Mouse (Mus musculus) embryonic facial prominence, embryonic 15.5 days (tissue): ENCODE results near the gene Catsperz. TPM values are rescaled to one million over a fixed set of nuclear protein-coding genes. Genes with fewer than 3 reads are reported as not detected.
"Not testable (repeated sequence)": the region's sequence is repeated elsewhere in the genome, so short reads cannot be mapped to it uniquely, and the experiment has no call there.

ENCODE experiments used
- ATAC-seq: fragments of 200-750 bp; cut with Nextera tagmentation; 2 replicates; pipeline ENCODE4 v1.8.0; 2017; ENCODE audit warnings: low read depth, moderate TSS enrichment; ENCODE audit not compliant: insufficient number of reproducible peaks, low FRiP score, low TSS enrichment
- H3K27ac ChIP-seq: fragments of 300-500 bp; sonication (generic); replicated peaks from 2 replicates; pipeline ENCODE4 v1.5.1; 2015; ENCODE audit warnings: mild to moderate bottlenecking, inconsistent platforms
- H3K27me3 ChIP-seq: fragments of 300-500 bp; sonication (generic); 2 replicates; pipeline ENCODE4 v1.6.1; 2015; ENCODE audit warnings: inconsistent platforms
- H3K36me3 ChIP-seq: fragments of 300-500 bp; sonication (generic); 2 replicates; pipeline ENCODE4 v1.6.1; 2015; ENCODE audit warnings: mild to moderate bottlenecking, inconsistent platforms
- H3K4me1 ChIP-seq: fragments of 300-500 bp; sonication (generic); 2 replicates; pipeline ENCODE4 v1.6.1; 2015; ENCODE audit warnings: inconsistent platforms
- H3K4me2 ChIP-seq: fragments of 300-500 bp; sonication (generic); replicated peaks from 2 replicates; pipeline ENCODE4 v1.6.1; 2015; ENCODE audit warnings: mild to moderate bottlenecking, inconsistent platforms
- H3K4me3 ChIP-seq: fragments of 300-500 bp; sonication (generic); replicated peaks from 2 replicates; pipeline ENCODE4 v1.5.1; 2015; ENCODE audit warnings: mild to moderate bottlenecking, inconsistent platforms
- H3K9ac ChIP-seq: fragments of 300-500 bp; sonication (generic); 2 replicates; pipeline ENCODE4 v1.6.1; 2015; ENCODE audit warnings: inconsistent platforms
- H3K9me3 ChIP-seq: fragments of 300-500 bp; sonication (generic); replicated peaks from 2 replicates; pipeline ENCODE4 v1.6.1; 2016; ENCODE audit warnings: inconsistent platforms
- WGBS: fragments of 180-500 bp; shearing (Covaris S2); methylation state at CpG from one replicate; pipeline ENCODE4 v1.1.7; 2015; 5-methylcytosine and 5-hydroxymethylcytosine counted together
- polyA plus RNA-seq: library from polyadenylated mRNA; unstranded; fragments of >200 nt; fragmentation: Nextera tagmentation; extraction: Ambion mirVana; gene quantifications from 2 replicates; pipeline ENCODE4 v1.2.1, GENCODE M21; 2015

Gene Catsperz
- polyA plus RNA-seq, 1 experiment from 2014 or later: 5.1 TPM

DNA sequence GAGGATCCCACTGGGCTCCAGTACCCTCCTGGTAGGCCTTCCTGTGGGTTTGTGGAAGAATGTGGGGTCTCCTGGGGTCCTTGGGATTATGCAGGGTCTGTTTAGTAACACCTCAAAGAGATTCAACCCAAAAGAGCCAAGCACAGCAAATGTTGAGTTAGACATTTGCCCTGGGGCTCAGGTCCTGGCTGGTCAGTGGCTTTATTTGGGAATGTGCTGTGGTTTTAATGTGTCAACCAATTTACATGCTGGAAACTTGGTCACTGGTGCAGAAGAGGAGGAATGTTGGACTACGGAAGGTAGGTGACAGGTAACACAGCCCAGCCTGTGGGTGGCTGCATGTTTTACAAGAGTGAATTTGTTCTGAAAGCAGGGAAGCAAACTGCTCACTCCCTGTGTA, 22.1 kb downstream of the Catsperz start:
- Histone ChIP-seq H3K27me3 (no peaks in the 10 kb centered on the region), H3K4me3 (no peak overlapping the region), H3K9ac (no peak overlapping the region), H3K4me2 (no peak overlapping the region), H3K27ac (no peak overlapping the region), H3K9me3 (no peaks in the 10 kb centered on the region), H3K4me1 (peaks cover 8% of the 10 kb centered on the region), H3K36me3 (peaks cover 26% of the 10 kb centered on the region)
- 100% methylated on average over 1 of the region's 1 CpGs for WGBS
- ATAC-seq: no peak

DNA sequence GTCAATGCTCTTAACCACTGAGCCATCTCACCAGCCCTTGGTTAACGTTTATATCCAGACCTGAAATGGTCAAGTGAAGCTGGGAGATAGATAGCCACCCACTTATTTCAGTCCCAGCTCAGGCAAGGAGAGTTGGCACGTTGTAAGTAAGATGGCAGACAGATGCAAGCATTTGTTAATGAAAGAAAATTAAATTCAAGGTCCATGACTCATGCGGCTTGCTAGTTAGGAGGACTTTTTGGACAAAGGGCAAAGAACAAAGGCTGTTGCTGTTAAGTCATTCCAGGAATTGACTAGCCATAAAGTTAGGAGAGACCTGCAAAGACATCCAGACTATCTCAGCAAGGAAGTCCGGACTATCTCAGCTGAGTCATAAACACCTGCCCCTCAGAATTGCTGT, 25.5 kb downstream of the Catsperz start:
- ATAC-seq: no peak
- Histone ChIP-seq H3K4me2 (no peak overlapping the region), H3K4me1 (no peaks in the 10 kb centered on the region), H3K9ac (no peak overlapping the region), H3K9me3 (no peaks in the 10 kb centered on the region), H3K27me3 (no peaks in the 10 kb centered on the region), H3K4me3 (no peak overlapping the region), H3K36me3 (0 out of 2 replicates have a peak, but pooled peaks cover 2% of the 10 kb centered on the region), H3K27ac (no peak overlapping the region)
- WGBS: 81% methylated on average over 4 of the region's 4 CpGs

DNA sequence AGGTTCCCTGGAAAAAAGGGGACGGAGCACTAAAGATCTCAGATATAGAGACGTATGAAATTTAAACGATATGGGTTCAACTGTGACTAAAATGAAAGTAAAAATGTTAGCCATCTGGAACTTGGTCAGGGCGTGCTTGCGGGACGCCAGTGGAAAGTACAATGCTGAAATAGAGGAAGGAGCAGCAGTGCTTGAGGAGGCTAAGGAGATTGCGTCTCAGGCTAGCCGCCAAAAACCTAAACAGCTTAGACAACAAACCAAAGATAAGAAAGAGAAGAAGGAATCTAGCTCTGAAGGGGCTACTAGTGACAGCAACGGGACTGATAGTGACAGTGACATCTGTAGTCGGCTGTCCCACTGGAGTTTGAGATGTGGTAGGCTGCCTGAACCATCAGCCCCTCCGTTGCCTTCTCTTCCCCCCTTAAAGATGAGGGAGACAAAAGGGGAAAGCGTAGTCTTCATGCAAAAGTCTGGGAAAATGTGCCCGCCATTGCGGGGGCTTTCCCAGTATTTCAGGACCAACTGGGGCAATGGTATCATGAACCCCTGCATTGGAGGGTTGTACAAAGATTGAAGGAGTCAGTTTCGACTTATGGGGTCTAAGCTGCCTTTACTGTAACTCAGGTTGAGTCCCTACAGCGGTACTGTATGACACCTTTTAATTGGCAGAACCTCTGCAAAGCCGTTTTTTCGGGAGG, 29.4 kb downstream of the Catsperz start:
- H3K36me3 ChIP-seq, H3K9me3 ChIP-seq, H3K4me2 ChIP-seq, H3K27me3 ChIP-seq, H3K9ac ChIP-seq, H3K4me3 ChIP-seq, H3K4me1 ChIP-seq, H3K27ac ChIP-seq, ATAC-seq: not testable (repeated sequence)
- WGBS: 83% methylated on average over 18 of the region's 18 CpGs

- H3K4me1 ChIP-seq: no peaks in the 10 kb centered on the region
- no peak overlapping the region for H3K27ac ChIP-seq
- no peaks in the 10 kb centered on the region for H3K9me3 ChIP-seq
- H3K4me3 ChIP-seq: no peak overlapping the region
- H3K36me3 ChIP-seq: no peaks in the 10 kb centered on the region
- H3K27me3 ChIP-seq: no peaks in the 10 kb centered on the region
- no peak overlapping the region for H3K4me2 ChIP-seq
- WGBS: 84% methylated on average over 14 of the region's 14 CpGs
- no peak overlapping the region for H3K9ac ChIP-seq
- no peak for ATAC-seq
These were observed 31.3 kb downstream of the Catsperz start for GRCm38 (mm10) chr19:6893731-6894451.

GRCm38 (mm10) chr19:6892512-6892911, 32.7 kb downstream of the Catsperz start:
- Histone ChIP-seq H3K27ac (no peak overlapping the region), H3K4me1 (no peaks in the 10 kb centered on the region), H3K27me3 (no peaks in the 10 kb centered on the region), H3K36me3 (no peaks in the 10 kb centered on the region), H3K4me3 (no peak overlapping the region), H3K9me3 (no peaks in the 10 kb centered on the region), H3K9ac (no peak overlapping the region), H3K4me2 (no peak overlapping the region)
- WGBS: 42% methylated on average over 4 of the region's 4 CpGs
- ATAC-seq: no peak

- Histone ChIP-seq H3K36me3 (no peaks in the 10 kb centered on the region), H3K27ac (no peak overlapping the region), H3K27me3 (no peaks in the 10 kb centered on the region), H3K9me3 (no peaks in the 10 kb centered on the region), H3K4me3 (no peak overlapping the region), H3K4me2 (no peak overlapping the region), H3K9ac (no peak overlapping the region), H3K4me1 (no peaks in the 10 kb centered on the region)
- 84% methylated on average over 4 of the region's 4 CpGs for WGBS
- no peak for ATAC-seq
These were observed 47.2 kb downstream of the Catsperz start for GRCm38 (mm10) chr19:6877965-6878364.

- Histone ChIP-seq H3K27ac (no peak overlapping the region), H3K4me3 (no peak overlapping the region), H3K9me3 (no peaks in the 10 kb centered on the region), H3K36me3 (no peaks in the 10 kb centered on the region), H3K9ac (no peak overlapping the region), H3K27me3 (no peaks in the 10 kb centered on the region), H3K4me2 (no peak overlapping the region), H3K4me1 (no peaks in the 10 kb centered on the region)
- ATAC-seq: no peak
These were observed 48.4 kb downstream of the Catsperz start for GRCm38 (mm10) chr19:6876799-6877198.

- WGBS: 89% methylated on average over 6 of the region's 6 CpGs
- H3K27me3 ChIP-seq: no peaks in the 10 kb centered on the region
- H3K4me2 ChIP-seq: no peak overlapping the region
- no peak overlapping the region for H3K4me3 ChIP-seq
- H3K9me3 ChIP-seq: no peaks in the 10 kb centered on the region
- no peaks in the 10 kb centered on the region for H3K36me3 ChIP-seq
- H3K27ac ChIP-seq: no peak overlapping the region
- no peak for ATAC-seq
- no peak overlapping the region for H3K9ac ChIP-seq
- no peaks in the 10 kb centered on the region for H3K4me1 ChIP-seq
These were observed 49.3 kb downstream of the Catsperz start for GRCm38 (mm10) chr19:6875834-6876233.

DNA sequence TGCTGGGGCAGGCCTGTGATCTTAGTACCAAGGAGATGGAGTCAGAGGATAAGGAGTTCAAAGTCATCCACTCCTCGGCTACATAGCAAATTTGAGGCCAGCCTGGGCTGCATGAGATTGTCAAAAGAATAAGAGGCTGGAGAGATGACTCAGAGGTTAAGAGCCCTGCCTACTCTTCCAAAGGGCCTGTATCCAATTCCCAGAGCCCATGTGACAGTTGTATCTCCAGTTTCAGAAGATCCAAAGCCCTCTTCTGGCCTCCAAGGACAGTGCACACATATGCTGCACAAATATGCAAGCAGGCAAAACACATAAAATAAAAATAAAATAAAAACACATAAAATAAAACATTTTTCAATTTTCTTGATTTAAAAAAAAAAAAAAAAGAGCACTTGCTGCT, 50.9 kb downstream of the Catsperz start:
- H3K4me3 ChIP-seq: no peak overlapping the region
- H3K4me2 ChIP-seq: no peak overlapping the region
- H3K4me1 ChIP-seq: 0 out of 2 replicates have a peak, but pooled peaks cover 2% of the 10 kb centered on the region
- H3K9ac ChIP-seq: no peak overlapping the region
- H3K9me3 ChIP-seq: no peaks in the 10 kb centered on the region
- no peaks in the 10 kb centered on the region for H3K36me3 ChIP-seq
- 75% methylated on average over 1 of the region's 1 CpGs for whole genome bisulfite sequencing
- no peak for ATAC-seq
- H3K27ac ChIP-seq: no peak overlapping the region
- no peaks in the 10 kb centered on the region for H3K27me3 ChIP-seq

- no peak for ATAC-seq
- Histone ChIP-seq H3K4me2 (no peak overlapping the region), H3K27me3 (no peaks in the 10 kb centered on the region), H3K27ac (no peak overlapping the region), H3K9me3 (no peaks in the 10 kb centered on the region), H3K4me1 (0 out of 2 replicates have a peak, but pooled peaks cover 3% of the 10 kb centered on the region), H3K9ac (no peak overlapping the region), H3K4me3 (no peak overlapping the region), H3K36me3 (no peaks in the 10 kb centered on the region)
- 73% methylated on average over 3 of the region's 3 CpGs for WGBS
These were observed 52.5 kb downstream of the Catsperz start for GRCm38 (mm10) chr19:6872701-6873100.
